Mouse (Mus musculus) kidney, embryonic 14.5 days (tissue): Measurements from ENCODE around the gene Gstp2. TPM values are rescaled to one million over a fixed set of nuclear protein-coding genes. Genes with fewer than 3 reads are reported as not detected.

ENCODE experiments used
- ATAC-seq: fragments of 200-750 bp; cut with Nextera tagmentation; 2 replicates; pipeline ENCODE4 v1.8.0; 2017; ENCODE audit warnings: moderate number of reproducible peaks, mild to moderate bottlenecking, moderate TSS enrichment, moderate library complexity; ENCODE audit not compliant: low FRiP score, low TSS enrichment
- H3K27ac ChIP-seq: fragments of 300-500 bp; sonication (generic); 2 replicates; pipeline ENCODE4 v1.5.1; 2014; ENCODE audit warnings: low read depth, mild to moderate bottlenecking, low read length, moderate library complexity, mixed read lengths
- H3K27me3 ChIP-seq: fragments of 300-500 bp; sonication (generic); 2 replicates; pipeline ENCODE4 v1.6.1; 2014; ENCODE audit warnings: mild to moderate bottlenecking, low read length; ENCODE audit not compliant: control insufficient read depth, insufficient read depth
- H3K36me3 ChIP-seq: fragments of 300-500 bp; sonication (generic); 2 replicates; pipeline ENCODE4 v1.6.1; 2014; ENCODE audit warnings: low read length, mixed read lengths; ENCODE audit not compliant: control insufficient read depth, insufficient read depth
- H3K4me1 ChIP-seq: fragments of 300-500 bp; sonication (generic); 2 replicates; pipeline ENCODE4 v1.6.1; 2014; ENCODE audit warnings: low read length, mixed read lengths; ENCODE audit not compliant: control insufficient read depth, insufficient read depth
- H3K4me2 ChIP-seq: fragments of 300-500 bp; sonication (generic); replicated peaks from 2 replicates; pipeline ENCODE4 v1.6.1; 2014; ENCODE audit warnings: low read depth, mild to moderate bottlenecking, low read length
- H3K4me3 ChIP-seq: fragments of 300-500 bp; sonication (generic); 2 replicates; pipeline ENCODE4 v1.5.1; 2014; ENCODE audit warnings: mild to moderate bottlenecking, low read length
- H3K9ac ChIP-seq: fragments of 300-500 bp; sonication (generic); 2 replicates; pipeline ENCODE4 v1.6.1; 2014; ENCODE audit warnings: low read depth, mild to moderate bottlenecking, low read length, moderate library complexity
- H3K9me3 ChIP-seq: fragments of 300-500 bp; sonication (generic); 2 replicates; pipeline ENCODE4 v1.6.1; 2016; ENCODE audit warnings: low read length; ENCODE audit not compliant: control insufficient read depth
- WGBS: fragments of 180-500 bp; shearing (Covaris S2); extraction: QIAGEN DNeasy Blood & Tissue Kit; methylation state at CpG from one replicate; pipeline ENCODE4 v1.1.7; 2014; 5-methylcytosine and 5-hydroxymethylcytosine counted together
- polyA plus RNA-seq: library from polyadenylated mRNA; unstranded; fragments of >200 nt; fragmentation: Nextera tagmentation; extraction: Ambion mirVana; gene quantifications from 2 replicates; pipeline ENCODE4 v1.2.1, GENCODE M21; 2014

Gene Gstp2
- polyA plus RNA-seq, 1 experiment from 2014 or later: 1.4 TPM

DNA sequence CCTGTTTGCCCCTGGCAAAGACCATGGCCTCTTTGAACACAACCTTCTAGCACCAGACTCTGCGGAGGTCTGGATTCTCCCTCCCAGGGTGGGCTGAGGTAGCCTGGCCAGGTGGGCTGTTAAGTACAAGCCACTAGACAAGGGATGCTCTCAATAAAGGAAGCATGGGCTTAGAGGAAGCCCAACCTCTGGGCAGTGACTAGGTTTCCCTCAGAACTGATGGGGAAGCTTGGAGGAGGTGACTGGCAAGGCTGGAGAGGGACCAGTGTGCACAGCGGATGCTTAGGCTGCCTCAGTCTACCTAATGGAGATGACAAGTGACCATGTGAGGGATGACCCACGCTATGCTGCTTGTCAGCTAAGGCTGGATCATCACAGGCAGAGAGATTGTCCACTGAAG lies 53.9 kb downstream of the Gstp2 start:
- H3K9ac ChIP-seq: no peak overlapping the region
- no peaks in the 10 kb centered on the region for H3K27me3 ChIP-seq
- H3K4me2 ChIP-seq: no peak overlapping the region
- H3K27ac ChIP-seq: no peak overlapping the region
- H3K4me1 ChIP-seq: peaks cover 18% of the 10 kb centered on the region
- no peak overlapping the region for H3K4me3 ChIP-seq
- ATAC-seq: no peak
- H3K9me3 ChIP-seq: 0 out of 2 replicates have a peak, but pooled peaks cover 3% of the 10 kb centered on the region
- WGBS: 93% methylated on average over 3 of the region's 3 CpGs
- H3K36me3 ChIP-seq: no peaks in the 10 kb centered on the region

DNA sequence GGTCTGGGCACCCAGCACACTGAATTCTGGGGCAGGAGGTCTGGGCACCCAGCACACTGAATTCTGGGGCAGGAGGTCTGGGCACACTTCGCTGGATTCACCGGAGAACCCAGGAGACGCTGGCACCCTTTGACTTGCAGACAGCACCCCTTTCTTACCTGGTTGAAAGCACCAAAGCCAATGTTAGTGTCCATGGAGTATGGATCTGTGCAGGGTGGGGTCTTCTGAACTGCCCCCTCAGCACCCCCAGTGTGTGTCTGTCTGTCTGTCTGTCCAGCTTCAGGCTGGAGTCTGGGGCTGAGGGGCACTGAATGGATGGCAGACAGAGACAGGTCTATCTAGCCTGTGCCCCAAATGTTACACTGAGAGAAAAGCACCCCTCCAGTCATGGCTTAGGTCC lies 54.3 kb downstream of the Gstp2 start:
- no peak for ATAC-seq
- Histone ChIP-seq H3K27ac (no peak overlapping the region), H3K36me3 (no peaks in the 10 kb centered on the region), H3K4me2 (no peak overlapping the region), H3K4me3 (no peak overlapping the region), H3K9ac (no peak overlapping the region), H3K9me3 (0 out of 2 replicates have a peak, but pooled peaks cover 3% of the 10 kb centered on the region), H3K27me3 (no peaks in the 10 kb centered on the region), H3K4me1 (peaks cover 18% of the 10 kb centered on the region)
- WGBS: 97% methylated on average over 3 of the region's 3 CpGs

DNA sequence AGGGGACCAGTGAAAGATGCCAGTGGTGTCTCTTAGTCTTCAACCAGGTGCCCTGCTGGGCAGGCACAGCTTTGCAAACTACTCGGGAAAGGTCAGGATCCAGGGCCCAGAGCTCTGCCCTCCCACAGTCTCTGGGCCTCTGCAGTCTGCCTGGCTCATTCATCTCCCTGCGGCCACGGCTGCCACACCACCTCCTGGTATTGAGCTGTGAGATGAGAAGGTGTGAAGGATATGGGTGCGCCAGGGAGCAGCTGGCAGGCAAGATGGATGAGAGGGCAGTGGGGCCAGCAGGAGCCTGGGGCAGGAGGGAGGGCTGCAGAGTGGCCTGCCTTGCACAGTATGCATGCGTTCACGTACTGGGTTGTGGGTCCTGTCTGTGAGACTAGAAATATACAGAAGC lies 55.0 kb downstream of the Gstp2 start:
- 15% methylated on average over 6 of the region's 6 CpGs for WGBS
- Histone ChIP-seq H3K27ac (no peak overlapping the region), H3K4me1 (peaks cover 21% of the 10 kb centered on the region), H3K36me3 (no peaks in the 10 kb centered on the region), H3K4me3 (no peak overlapping the region), H3K27me3 (no peaks in the 10 kb centered on the region), H3K9ac (no peak overlapping the region), H3K4me2 (no peak overlapping the region), H3K9me3 (0 out of 2 replicates have a peak, but pooled peaks cover 3% of the 10 kb centered on the region)
- ATAC-seq: no peak

Other genes starting within 250 kb of the Gstp2 start
- gene Chka, start 194.2 kb downstream of the Gstp2 start, polyA plus RNA-seq: 46.8 and 62.6 TPM in 2 replicates
- gene Tcirg1, start 138.9 kb downstream of the Gstp2 start, polyA plus RNA-seq: 26.2 and 35.0 TPM in 2 replicates
- gene Ndufs8, start 133.2 kb downstream of the Gstp2 start, polyA plus RNA-seq: 397 and 412 TPM in 2 replicates
- gene Aldh3b1, start 116.2 kb downstream of the Gstp2 start, polyA plus RNA-seq: 2.8 and 3.0 TPM in 2 replicates
- gene Unc93b1, start 110.8 kb downstream of the Gstp2 start, polyA plus RNA-seq: 7.0 and 12.4 TPM in 2 replicates
- not detected in 2 replicates for gene Aldh3b3, start 87.4 kb downstream of the Gstp2 start, polyA plus RNA-seq
- 1.3 and 1.6 TPM in 2 replicates for gene Aldh3b2, start 73.7 kb downstream of the Gstp2 start, polyA plus RNA-seq
- 22.4 and 26.3 TPM in 2 replicates for gene Acy3, start 59.5 kb downstream of the Gstp2 start, polyA plus RNA-seq
- gene Tbx10, start 53.3 kb downstream of the Gstp2 start, polyA plus RNA-seq: 0.74 and 1.1 TPM in 2 replicates
- gene Nudt8, start 45.4 kb downstream of the Gstp2 start, polyA plus RNA-seq: 37.6 and 38.5 TPM in 2 replicates
- 2.5 and 2.7 TPM in 2 replicates for gene Gm49405, start 45.4 kb downstream of the Gstp2 start, polyA plus RNA-seq
- 4.5 and 5.8 TPM in 2 replicates for gene Doc2g, start 42.7 kb downstream of the Gstp2 start, polyA plus RNA-seq
- 214 and 223 TPM in 2 replicates for gene Ndufv1, start 33.2 kb downstream of the Gstp2 start, polyA plus RNA-seq
- 518 and 527 TPM in 2 replicates for gene Gstp1, start 8.0 kb downstream of the Gstp2 start, polyA plus RNA-seq
- 0.34 TPM in 1 of 2 replicates, not detected in the other for gene Gstp3, start 13.5 kb upstream of the Gstp2 start, polyA plus RNA-seq
- gene Cabp2, start 35.6 kb upstream of the Gstp2 start, polyA plus RNA-seq: not detected in 2 replicates
- gene Cdk2ap2, start 51.2 kb upstream of the Gstp2 start, polyA plus RNA-seq: 116 and 121 TPM in 2 replicates
- gene Pitpnm1, start 54.0 kb upstream of the Gstp2 start, polyA plus RNA-seq: 14.0 and 15.8 TPM in 2 replicates
- gene Aip, start 79.8 kb upstream of the Gstp2 start, polyA plus RNA-seq: 92.0 and 97.5 TPM in 2 replicates
- not detected in 2 replicates for gene Gpr152, start 93.8 kb upstream of the Gstp2 start, polyA plus RNA-seq
- gene Cabp4, start 98.0 kb upstream of the Gstp2 start, polyA plus RNA-seq: 0.06 and 0.09 TPM in 2 replicates
- 132 and 156 TPM in 2 replicates for gene Coro1b, start 102.6 kb upstream of the Gstp2 start, polyA plus RNA-seq
- gene Ptprcap, start 107.6 kb upstream of the Gstp2 start, polyA plus RNA-seq: 0.57 and 0.80 TPM in 2 replicates
- gene Rps6kb2, start 117.3 kb upstream of the Gstp2 start, polyA plus RNA-seq: 33.4 and 42.0 TPM in 2 replicates
- gene Carns1, start 129.5 kb upstream of the Gstp2 start, polyA plus RNA-seq: 1.7 and 1.9 TPM in 2 replicates
- 2.7 and 3.2 TPM in 2 replicates for gene Tbc1d10c, start 145.3 kb upstream of the Gstp2 start, polyA plus RNA-seq
- 987 and 1,041 TPM in 2 replicates for gene Ppp1ca, start 146.0 kb upstream of the Gstp2 start, polyA plus RNA-seq
- gene Rad9a, start 155.6 kb upstream of the Gstp2 start, polyA plus RNA-seq: 34.7 and 39.5 TPM in 2 replicates
- 5.7 and 5.9 TPM in 2 replicates for gene Clcf1, start 168.2 kb upstream of the Gstp2 start, polyA plus RNA-seq
- gene AC109138.7, start 168.3 kb upstream of the Gstp2 start, polyA plus RNA-seq: not detected in 2 replicates
- gene Pold4, start 185.9 kb upstream of the Gstp2 start, polyA plus RNA-seq: 26.4 and 28.2 TPM in 2 replicates
- 10.7 and 13.0 TPM in 2 replicates for gene Ssh3, start 223.2 kb upstream of the Gstp2 start, polyA plus RNA-seq
- gene Ankrd13d, start 237.1 kb upstream of the Gstp2 start, polyA plus RNA-seq: 5.2 and 8.3 TPM in 2 replicates